Mouse (Mus musculus): ENCODE data around the gene Tmem222.

GRCm38 (mm10) chr4:133301802-133302201, 24.2 kb upstream of the Tmem222 start:
- TF ChIP-seq CTCF (IDR thresholded peaks at IDR 0.05; ENCODE audit: control insufficient read depth, insufficient read depth, insufficient read length) (peak; percentile 70), MYOD1 (IDR thresholded peaks at IDR 0.05; ENCODE audit: control insufficient read depth, insufficient read length, low read depth) (no peak), USF1 (IDR thresholded peaks at IDR 0.05; ENCODE audit: low read depth) (no peak), MAX (IDR thresholded peaks at IDR 0.05) (no peak), FOSL1 (IDR thresholded peaks at IDR 0.05; ENCODE audit: insufficient read depth, low read length, poor library complexity, severe bottlenecking) (no peak), CEBPB (IDR thresholded peaks at IDR 0.05; ENCODE audit: low read depth) (no peak), MYOG (IDR thresholded peaks at IDR 0.05; ENCODE audit: control insufficient read depth, extremely low read depth, insufficient read length) (no peak)
